Mouse (Mus musculus) bone marrow, adult 2 months (tissue): ENCODE results near the gene Gpd2. TPM values are rescaled to one million over a fixed set of nuclear protein-coding genes. Genes with fewer than 3 reads are reported as not detected.

Source experiments
- H3K27ac ChIP-seq: fragments of 200-500 bp; 2 replicates; pipeline ENCODE4 v1.5.1; 2012; ENCODE audit warnings: low read depth, mild to moderate bottlenecking, control low read depth, inconsistent platforms, low read length; ENCODE audit not compliant: control insufficient read depth, poor library complexity, insufficient read depth
- H3K4me1 ChIP-seq: fragments of 200-500 bp; 2 replicates; pipeline ENCODE4 v1.6.1; 2011; ENCODE audit warnings: low read length; ENCODE audit not compliant: control insufficient read depth, insufficient read depth
- H3K4me3 ChIP-seq: fragments of 200-500 bp; replicated peaks from 2 replicates; pipeline ENCODE3; 2011; ENCODE audit warnings: mild to moderate bottlenecking, low read depth, low read length, control low read depth; ENCODE audit not compliant: control insufficient read depth
- CTCF ChIP-seq: fragments of 200-500 bp; IDR thresholded peaks from 2 replicates; pipeline ENCODE4 v1.5.1; 2011; ENCODE audit warnings: low read length, control low read depth; ENCODE audit not compliant: control insufficient read depth, insufficient read depth
- POLR2A ChIP-seq: fragments of 200-500 bp; IDR thresholded peaks from 2 replicates; pipeline ENCODE4 v1.6.1; 2011; ENCODE audit warnings: low read depth, mild to moderate bottlenecking, control low read depth, low read length, borderline replicate concordance; ENCODE audit not compliant: control insufficient read depth
- WGBS: fragments of 180-500 bp; shearing (Covaris S2); methylation state at CpG from one replicate; pipeline ENCODE4 v1.1.7; 2018; 5-methylcytosine and 5-hydroxymethylcytosine counted together
- polyA plus RNA-seq: library from polyadenylated mRNA; stranded (reverse); fragments of >200 nt; gene quantifications from 2 replicates; pipeline ENCODE4 v1.2.4, GENCODE M21; 2011; ENCODE audit warnings: low replicate concordance; ENCODE audit not compliant: missing spikeins, insufficient read depth, insufficient read length

Gpd2 gene
- polyA plus RNA-seq, 1 experiment = 4.8 TPM

- under 1% methylated on average over 69 of the region's 69 CpGs for WGBS
- TF ChIP-seq POLR2A (peak; percentile 65), CTCF (0 out of 2 replicates have a peak, but pooled peaks have one; percentile 3)
- Histone ChIP-seq H3K4me1 (no peaks in the 10 kb centered on the region), H3K27ac (peak overlapping the region; percentile 94), H3K4me3 (peak overlapping the region; percentile 91)
These were observed 632 bp downstream of the Gpd2 start for GRCm38 (mm10) chr2:57237920-57238613.

- whole genome bisulfite sequencing = 1% methylated on average over 17 of the region's 17 CpGs
- Histone ChIP-seq H3K4me1 (no peaks in the 10 kb centered on the region), H3K27ac (peak overlapping the region; percentile 94), H3K4me3 (peak overlapping the region; percentile 91)
- TF ChIP-seq CTCF = no peak
- TF ChIP-seq POLR2A = no peak
These were observed 1.3 kb downstream of the Gpd2 start for GRCm38 (mm10) chr2:57238614-57239165.

GRCm38 (mm10) chr2:57239356-57239755, 1.9 kb downstream of the Gpd2 start:
- Histone ChIP-seq H3K27ac (peak overlapping the region; percentile 44), H3K4me3 (peak overlapping the region; percentile 31), H3K4me1 (no peaks in the 10 kb centered on the region)
- TF ChIP-seq POLR2A (no peak), CTCF (no peak)
- WGBS = 14% methylated on average over 2 of the region's 2 CpGs

GRCm38 (mm10) chr2:57243987-57244386, 6.6 kb downstream of the Gpd2 start:
- Histone ChIP-seq H3K27ac (no peak overlapping the region), H3K4me1 (no peaks in the 10 kb centered on the region; the same call in 1 of the 2 replicates), H3K4me3 (no peak overlapping the region)
- WGBS = 86% methylated on average over 5 of the region's 5 CpGs
- no peak for TF ChIP-seq POLR2A
- TF ChIP-seq CTCF = no peak

- WGBS = 57% methylated on average over 6 of the region's 6 CpGs
- TF ChIP-seq CTCF (no peak), POLR2A (no peak)
- H3K4me1 ChIP-seq = no peaks in the 10 kb centered on the region; the same call in 1 of the 2 replicates
- no peak overlapping the region for H3K4me3 ChIP-seq
- no peak overlapping the region for H3K27ac ChIP-seq
These were observed 8.4 kb downstream of the Gpd2 start for GRCm38 (mm10) chr2:57245721-57246328.

- Histone ChIP-seq H3K27ac (no peak overlapping the region), H3K4me1 (no peaks in the 10 kb centered on the region; the same call in 1 of the 2 replicates), H3K4me3 (no peak overlapping the region)
- TF ChIP-seq CTCF = no peak
- TF ChIP-seq POLR2A = no peak
- WGBS = 82% methylated on average over 3 of the region's 3 CpGs
These were observed 12.7 kb downstream of the Gpd2 start for GRCm38 (mm10) chr2:57250113-57250512.

- no peak overlapping the region for H3K4me3 ChIP-seq
- 83% methylated on average over 13 of the region's 13 CpGs for WGBS
- no peak for TF ChIP-seq CTCF
- TF ChIP-seq POLR2A = no peak
- no peaks in the 10 kb centered on the region for H3K4me1 ChIP-seq
- H3K27ac ChIP-seq = no peak overlapping the region
These were observed 14.3 kb downstream of the Gpd2 start for GRCm38 (mm10) chr2:57251636-57252317.

GRCm38 (mm10) chr2:57252542-57253301, 15.3 kb downstream of the Gpd2 start:
- H3K4me1 ChIP-seq = no peaks in the 10 kb centered on the region

More at GRCm38 (mm10) chr2:57252542-57253301, 15.3 kb downstream of the Gpd2 start:
- H3K27ac ChIP-seq = no peak overlapping the region
- WGBS = 85% methylated on average over 10 of the region's 10 CpGs
- no peak for TF ChIP-seq CTCF
- no peak for TF ChIP-seq POLR2A
- no peak overlapping the region for H3K4me3 ChIP-seq
